Comparison of ENCODE assay signal across 15 mouse cellular contexts in the genomic region with DNA sequence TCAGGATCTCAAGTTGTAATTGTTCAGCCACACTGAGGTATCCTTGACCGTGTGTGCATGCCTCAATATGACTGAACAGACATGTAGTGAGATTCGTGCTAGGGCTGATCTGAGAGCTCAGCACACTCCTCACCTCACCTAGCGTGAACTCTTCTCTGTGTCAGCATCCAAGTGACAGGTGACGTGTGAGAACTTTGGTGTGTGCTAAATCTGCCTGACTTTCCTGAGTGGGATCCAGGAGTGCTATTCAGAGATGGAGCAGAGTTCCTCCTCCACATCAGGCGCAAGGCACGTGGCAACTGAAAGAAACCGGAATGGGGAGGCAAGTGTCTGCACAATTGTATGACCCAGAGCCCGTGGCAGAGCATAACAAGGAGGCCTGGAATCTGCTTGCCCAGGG.
"Had no signal": no experiment of that assay in that cellular context is flagged by ENCODE, and none has a peak within 500 bp of the region (broad histone marks: within the 10 kb centered on the region; RNA-seq: fewer than 3 reads in every experiment).

No protein-coding gene starts in this region.

- H3K4me1 ChIP-seq: stomach, embryonic 15.5 days had no signal

- DNase-seq: retina, postnatal 1 day; right cerebral cortex, adult 18-20 months; right cerebral cortex, postnatal 14 days; right cerebral cortex, postnatal 25 days; right cerebral cortex, postnatal 4 days; spleen, adult 18-20 months; thymus, adult 18-20 months; thymus, adult 2 months; thymus, postnatal 14 days; thymus, postnatal 25 days; thymus, postnatal 36 days; thymus, postnatal 4 days had no signal

- H3K4me3 ChIP-seq: neural tube, embryonic 15.5 days; stomach, embryonic 15.5 days had no signal

- H3K27me3 ChIP-seq: neural tube, embryonic 15.5 days; stomach, embryonic 15.5 days had no signal

- H3K36me3 ChIP-seq: stomach, embryonic 15.5 days had no signal

- H3K27ac ChIP-seq: neural tube, embryonic 15.5 days; stomach, embryonic 15.5 days; stomach, postnatal 0 days had no signal

- H3K9me3 ChIP-seq: neural tube, embryonic 15.5 days; stomach, embryonic 15.5 days had no signal
